Mouse (Mus musculus): ENCODE measurements around the gene Psip1.

GRCm38 (mm10) chr4:83441050-83441449 is 45.2 kb downstream of the Psip1 start:
- no peak for TF ChIP-seq GATA1 (IDR thresholded peaks at IDR 0.05; ENCODE audit: borderline replicate concordance, low read length)
- no peak for TF ChIP-seq FLI1 (IDR thresholded peaks at IDR 0.05; ENCODE audit: low read length)
